Mouse (Mus musculus): Measurements from ENCODE around the gene 4930412O13Rik. TPM values are rescaled to one million over a fixed set of nuclear protein-coding genes. Genes with fewer than 3 reads are reported as not detected.

4930412O13Rik gene
- total and polyA plus RNA-seq, 3 experiments: not detected

- dilution Hi-C loops (cut with MboI; ENCODE audit: extremely low pct_ligation_motif_present, extremely low pct_unique_long_range_greater_than_20kb, low sequenced_read_pairs): no loop called here
- in situ Hi-C loops (cut with MboI; ENCODE audit: low pct_ligation_motif_present, low pct_unique_long_range_greater_than_20kb, low sequenced_read_pairs): no loop called here
- no peaks in the 10 kb centered on the region for H3K79me2 ChIP-seq (replicated peaks; ENCODE audit: control insufficient read depth, extremely low read depth, insufficient read depth, poor library complexity, severe bottlenecking)
- no peaks in the 10 kb centered on the region for H3K9me3 ChIP-seq (replicated peaks; ENCODE audit: low read length)
- H3K4me3 ChIP-seq (replicated peaks in 1 of 3; ENCODE audit: low read depth in 2 of 3, low read length in 2 of 3, poor library complexity in 1 of 3): peak overlapping the region in 2 of 3 experiments; percentile 26 to 34
- TF ChIP-seq TBP (conservative IDR thresholded peaks at IDR 0.05; ENCODE audit: low read depth, low read length) (peak; percentile 78; the same call in 1 of the 2 replicates), NELFE (IDR thresholded peaks at IDR 0.05; ENCODE audit: low read depth, low read length) (0 out of 2 replicates have a peak, but pooled peaks have one; percentile 25), POLR2A (IDR thresholded peaks at IDR 0.05; ENCODE audit: low read depth, low read length) (peak; percentile 39; the same call in 1 of the 2 replicates), POLR2AphosphoS2 (IDR thresholded peaks at IDR 0.05; ENCODE audit: low read depth, low read length) (no peak), MYC (IDR thresholded peaks at IDR 0.05; ENCODE audit: low read depth, low read length) (peak; percentile 76; the same call in 1 of the 2 replicates), ZKSCAN1 (IDR thresholded peaks at IDR 0.05; ENCODE audit: borderline replicate concordance, low read depth, low read length) (no peak)
- peak overlapping the region; percentile 91 for H3K27ac ChIP-seq (ENCODE audit: insufficient read depth, low read depth)
- peak overlapping the region; percentile 84 for H3K9ac ChIP-seq (ENCODE audit: insufficient read depth, low read depth)
- H3K4me2 ChIP-seq (ENCODE audit: insufficient read depth, low read depth, poor library complexity, severe bottlenecking): peak overlapping the region; percentile 54
- DNase-seq (ENCODE audit: extremely low read depth): peak; percentile 78
- H3K27me3 ChIP-seq (replicated peaks): no peaks in the 10 kb centered on the region
- H3K4me1 ChIP-seq (ENCODE audit: control insufficient read depth in 1 of 2, insufficient read depth in 2 of 2): peaks cover 2 to 21% of the 10 kb centered on the region in 2 experiments; a peak in 3 of 4 replicates
- H3K36me3 ChIP-seq (replicated peaks in 1 of 2; ENCODE audit: control insufficient read depth in 1 of 2, insufficient read depth in 1 of 2, low read length in 1 of 2): peaks cover 7 to 37% of the 10 kb centered on the region in 2 experiments
These were observed 45.8 kb downstream of the 4930412O13Rik start for GRCm38 (mm10) chr2:9926905-9927283.

Other genes starting within 250 kb of the 4930412O13Rik start
- 0.17 and 0.38 TPM in 2 replicates for gene 9230102O04Rik, start 8.3 kb downstream of the 4930412O13Rik start, total RNA-seq (2012; rRNA removed)
- not detected in 2 replicates for gene 9230102O04Rik, start 8.3 kb downstream of the 4930412O13Rik start, total RNA-seq (2014; rRNA removed)
- not detected in 2 replicates for gene 9230102O04Rik, start 8.3 kb downstream of the 4930412O13Rik start, polyA plus RNA-seq (2012; ENCODE audit: insufficient read length, low read depth)
- gene Gata3, start 8.8 kb downstream of the 4930412O13Rik start, total RNA-seq (2012; rRNA removed): 0.08 and 0.34 TPM in 2 replicates
- gene Gata3, start 8.8 kb downstream of the 4930412O13Rik start, total RNA-seq (2014; rRNA removed): 0.11 and 0.20 TPM in 2 replicates
- 0.50 and 0.63 TPM in 2 replicates for gene Gata3, start 8.8 kb downstream of the 4930412O13Rik start, polyA plus RNA-seq (2012; ENCODE audit: insufficient read length, low read depth)
- gene Taf3, start 167.3 kb downstream of the 4930412O13Rik start, total RNA-seq (2012; rRNA removed): 4.2 and 6.0 TPM in 2 replicates
- 2.1 and 3.1 TPM in 2 replicates for gene Taf3, start 167.3 kb downstream of the 4930412O13Rik start, total RNA-seq (2014; rRNA removed)
- 13.4 and 14.8 TPM in 2 replicates for gene Taf3, start 167.3 kb downstream of the 4930412O13Rik start, polyA plus RNA-seq (2012; ENCODE audit: insufficient read length, low read depth)
- 336 and 359 TPM in 2 replicates for gene Atp5c1, start 199.3 kb downstream of the 4930412O13Rik start, total RNA-seq (2012; rRNA removed)
- 876 and 918 TPM in 2 replicates for gene Atp5c1, start 199.3 kb downstream of the 4930412O13Rik start, total RNA-seq (2014; rRNA removed)
- gene Atp5c1, start 199.3 kb downstream of the 4930412O13Rik start, polyA plus RNA-seq (2012; ENCODE audit: insufficient read length, low read depth): 375 and 423 TPM in 2 replicates
- gene Kin, start 199.3 kb downstream of the 4930412O13Rik start, total RNA-seq (2012; rRNA removed): 23.0 and 29.5 TPM in 2 replicates
- 31.5 and 37.8 TPM in 2 replicates for gene Kin, start 199.3 kb downstream of the 4930412O13Rik start, total RNA-seq (2014; rRNA removed)
- gene Kin, start 199.3 kb downstream of the 4930412O13Rik start, polyA plus RNA-seq (2012; ENCODE audit: insufficient read length, low read depth): 44.7 and 49.0 TPM in 2 replicates